Mouse (Mus musculus): ENCODE measurements around the gene Kcnk2.

Kcnk2 gene

DNA sequence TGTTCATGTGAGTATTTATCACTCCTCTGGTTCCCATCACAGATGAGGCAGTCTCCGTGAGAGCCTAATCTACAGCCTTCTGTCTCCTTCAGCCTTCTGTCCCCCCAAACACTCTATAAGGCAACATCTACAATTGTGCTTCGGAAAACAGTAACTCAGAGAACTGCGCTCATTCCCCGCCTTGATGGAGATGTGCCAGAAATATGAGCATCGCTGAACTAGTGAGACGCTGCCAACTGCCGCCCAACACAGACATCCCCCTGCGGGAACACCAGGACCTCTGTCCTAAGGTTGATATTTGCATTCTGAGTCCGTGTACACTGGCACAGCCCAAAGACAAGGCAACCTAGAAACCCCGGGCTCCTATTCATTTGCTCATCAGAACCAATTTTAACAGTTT is 183.0 kb downstream of the Kcnk2 start:
- in situ Hi-C loops (cut with MboI, MseI), result no loop called here

GRCm38 (mm10) chr1:189217751-189218564 is 184.1 kb downstream of the Kcnk2 start:
- in situ Hi-C loops (cut with MboI, MseI), result no loop called here

DNA sequence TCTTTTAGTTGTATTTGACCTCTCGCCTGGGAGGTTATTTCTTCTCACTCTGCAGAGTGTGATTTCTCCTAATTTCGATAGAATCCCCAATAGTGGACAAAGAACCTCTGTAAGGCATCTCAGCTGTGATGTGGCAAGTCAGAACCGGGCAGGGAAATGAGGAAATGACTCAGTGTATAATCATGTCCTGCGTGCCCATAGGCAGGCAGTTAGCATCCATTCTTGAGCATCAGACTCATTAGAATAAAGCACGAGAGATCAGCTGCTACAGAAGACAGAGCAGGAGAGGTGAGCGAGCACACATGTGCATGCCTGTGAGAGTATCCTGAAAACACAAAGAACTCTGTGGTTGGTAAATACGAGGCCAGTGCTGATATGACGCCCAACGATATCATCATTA is 186.9 kb downstream of the Kcnk2 start:
- in situ Hi-C loops (cut with MboI, MseI), result no loop called here

DNA sequence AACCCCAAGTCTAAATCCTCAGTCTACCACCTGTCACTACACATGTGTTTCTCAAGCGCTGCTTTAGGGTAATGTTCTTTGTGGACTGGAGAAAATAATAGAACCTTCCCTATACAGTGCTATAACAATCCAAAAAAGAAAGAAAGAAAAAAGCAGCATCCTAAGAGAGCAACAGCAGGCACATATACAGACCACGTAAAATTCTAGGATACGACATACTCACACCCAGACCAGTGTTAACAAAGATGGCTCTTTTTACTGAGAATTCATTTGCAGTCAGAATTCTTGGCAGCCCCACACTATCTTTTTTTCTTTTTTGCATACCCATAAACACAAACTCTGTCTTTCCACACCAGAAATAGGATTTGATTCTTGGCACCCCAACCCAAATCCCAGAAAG is 187.6 kb downstream of the Kcnk2 start:
- in situ Hi-C loops (cut with MboI, MseI), result no loop called here

GRCm38 (mm10) chr1:189209715-189210108 is 192.4 kb downstream of the Kcnk2 start:
- in situ Hi-C loops (cut with MboI, MseI), result no loop called here

GRCm38 (mm10) chr1:189209029-189209714 is 192.9 kb downstream of the Kcnk2 start:
- in situ Hi-C loops (cut with MboI, MseI), result no loop called here

DNA sequence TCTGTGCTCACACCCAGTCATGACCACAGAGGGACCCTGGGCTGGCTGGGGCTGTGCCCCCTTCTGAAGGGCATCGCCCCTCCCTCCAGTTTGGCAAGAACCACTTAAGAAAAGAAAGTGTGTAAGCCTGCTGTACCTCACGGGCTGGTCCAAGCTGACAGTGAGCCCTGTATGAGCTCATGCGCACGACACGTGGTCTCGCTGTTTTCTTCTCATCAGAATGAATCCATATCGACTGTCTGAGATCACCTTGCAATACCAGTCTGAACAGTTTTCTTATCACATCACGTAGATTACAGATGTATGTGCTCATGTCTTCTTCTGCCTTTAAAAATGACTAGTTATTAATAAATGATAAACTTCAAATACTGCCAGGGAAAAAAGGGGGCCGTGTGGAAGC is 193.5 kb downstream of the Kcnk2 start:
- in situ Hi-C loops (cut with MboI, MseI), result no loop called here

- in situ Hi-C loops (cut with MboI, MseI), result no loop called here
Observed at GRCm38 (mm10) chr1:189195758-189196157, 206.3 kb downstream of the Kcnk2 start.

GRCm38 (mm10) chr1:189187737-189188390 is 214.2 kb downstream of the Kcnk2 start:
- in situ Hi-C loops (cut with MboI, MseI), result no loop called here

DNA sequence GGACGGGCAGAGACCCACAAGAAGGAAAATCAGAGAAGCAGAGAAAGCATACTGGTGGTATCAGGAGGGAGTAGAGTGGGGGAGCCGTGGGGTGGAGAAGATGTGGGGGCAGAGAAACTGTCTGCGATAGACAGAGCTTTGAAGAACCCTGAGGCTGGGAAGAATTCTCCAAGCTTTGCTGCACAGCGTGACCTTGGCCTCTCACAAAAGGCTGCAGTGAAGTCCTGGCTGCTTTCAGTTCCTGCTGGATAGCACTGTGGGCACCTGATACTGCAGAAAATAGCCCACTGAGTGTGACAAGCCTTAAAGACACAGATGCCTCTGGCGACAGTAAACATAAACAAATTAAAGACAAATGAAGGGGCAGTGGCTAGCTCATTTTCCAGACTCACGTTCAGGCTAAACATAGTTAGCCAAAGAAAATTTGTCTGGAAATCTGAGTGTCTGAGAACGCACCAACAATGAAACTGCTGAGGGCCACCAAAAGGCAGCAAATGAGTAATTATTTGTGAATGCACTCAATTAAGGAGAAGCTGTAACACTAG is 216.8 kb downstream of the Kcnk2 start:
- in situ Hi-C loops (cut with MboI, MseI), result no loop called here

GRCm38 (mm10) chr1:189177746-189178145 is 224.3 kb downstream of the Kcnk2 start:
- in situ Hi-C loops (cut with MboI, MseI), result loop anchor here (10.0 kb wide), 1 partner anchor 1303 kb away; no protein-coding TSS in a partner anchor

- in situ Hi-C loops (cut with MboI, MseI), result loop anchor here (10.0 kb wide), 1 partner anchor 1299 kb away; no protein-coding TSS in a partner anchor
Observed at GRCm38 (mm10) chr1:189173479-189173878, 228.6 kb downstream of the Kcnk2 start.

DNA sequence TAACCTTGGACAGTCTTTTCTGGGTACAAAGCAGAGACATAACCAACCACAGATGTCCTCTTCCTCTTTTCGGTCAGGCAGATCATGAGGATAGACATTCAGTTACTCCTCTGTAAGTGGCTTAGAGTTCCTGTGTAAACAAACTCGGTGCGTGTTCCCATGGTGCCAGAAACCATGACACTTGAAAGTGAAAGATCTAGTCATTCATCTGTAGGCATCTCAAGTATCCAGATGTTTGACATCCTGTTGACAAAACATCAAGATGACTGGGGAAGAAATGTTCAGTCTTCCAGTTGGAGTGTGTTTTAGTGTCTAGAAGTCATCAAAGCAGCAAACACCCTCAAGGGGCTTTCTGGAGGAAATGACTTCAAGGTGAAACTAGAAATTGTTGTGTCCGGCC is 230.9 kb downstream of the Kcnk2 start:
- in situ Hi-C loops (cut with MboI, MseI), result loop anchor here (10.0 kb wide), 1 partner anchor 1296 kb away; no protein-coding TSS in a partner anchor

DNA sequence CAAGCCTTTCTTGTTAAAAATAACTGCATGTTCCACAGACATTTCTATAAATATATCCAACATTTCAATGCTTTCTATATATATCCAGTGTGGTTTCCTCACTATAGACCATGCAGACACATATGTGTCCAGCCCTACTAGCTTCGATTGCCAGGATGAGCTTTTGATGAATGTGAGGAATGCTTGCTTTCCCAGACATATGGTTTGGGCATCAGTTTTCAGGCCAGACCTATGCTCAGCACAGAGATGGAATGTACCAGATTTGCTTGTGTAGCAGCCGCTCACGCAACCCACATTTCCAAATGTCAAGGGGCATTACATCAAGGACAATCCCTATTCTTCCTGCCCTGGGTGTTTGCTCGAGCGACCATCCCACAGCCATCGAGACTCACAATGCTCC is 236.3 kb downstream of the Kcnk2 start:
- in situ Hi-C loops (cut with MboI, MseI), result no loop called here

GRCm38 (mm10) chr1:189165141-189165540 is 236.9 kb downstream of the Kcnk2 start:
- in situ Hi-C loops (cut with MboI, MseI), result no loop called here

DNA sequence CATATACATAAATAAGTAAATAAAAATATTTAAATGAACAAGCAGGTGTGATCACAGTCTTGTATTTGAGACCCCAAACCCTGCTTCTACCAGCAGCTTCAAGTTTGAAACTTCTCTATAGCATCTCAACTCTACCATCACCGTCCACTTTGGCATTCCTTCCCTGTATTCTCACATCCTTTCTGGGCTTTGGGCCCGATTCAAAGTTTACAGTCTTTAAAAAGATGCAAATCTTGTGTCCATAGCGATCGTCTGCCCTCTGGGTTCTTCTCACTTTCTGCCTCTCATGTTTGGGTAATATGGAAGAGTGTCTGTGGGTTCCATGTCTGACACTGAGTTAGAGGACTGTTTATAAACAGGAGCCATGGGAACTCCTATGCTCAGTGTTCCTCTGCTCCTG is 237.4 kb downstream of the Kcnk2 start:
- in situ Hi-C loops (cut with MboI, MseI), result no loop called here

DNA sequence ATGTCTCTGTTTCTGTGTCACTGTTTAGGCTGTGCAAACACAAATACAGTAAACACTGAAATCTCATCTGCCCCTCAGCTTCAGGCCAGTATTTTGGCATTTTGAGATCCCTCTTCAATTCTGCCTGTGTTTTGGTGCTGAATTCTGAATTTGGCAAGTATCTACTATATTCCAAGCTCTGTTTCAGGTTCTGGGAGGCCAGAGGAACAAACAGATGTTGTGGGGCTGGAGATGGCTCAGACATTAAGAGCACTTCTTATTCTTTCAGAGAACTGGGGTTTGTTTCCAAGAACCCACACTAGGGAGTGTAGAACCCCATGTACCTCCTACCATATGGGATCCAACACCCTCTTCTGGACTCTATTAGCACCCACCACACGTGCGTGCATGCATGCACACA is 237.8 kb downstream of the Kcnk2 start:
- in situ Hi-C loops (cut with MboI, MseI), result no loop called here
